Mouse (Mus musculus) splenic B cell, adult 2 months (primary cell): Measurements from ENCODE around the gene Lce3f.

Experiments used
- DNase-seq: peaks from one replicate; pipeline ENCODE4 v3.0.0-alpha.2; 2011; ENCODE audit warnings: low read depth, low spot score
- H3K27me3 ChIP-seq: 2 replicates; pipeline ENCODE4 v1.6.1; 2012; ENCODE audit warnings: mild to moderate bottlenecking, low read length, moderate library complexity, mixed read lengths; ENCODE audit not compliant: control insufficient read depth, poor library complexity, insufficient read depth, severe bottlenecking
- H3K36me3 ChIP-seq: 2 replicates; pipeline ENCODE4 v1.6.1; 2012; ENCODE audit warnings: mild to moderate bottlenecking, low read length, moderate library complexity, mixed read lengths; ENCODE audit not compliant: control insufficient read depth, poor library complexity, insufficient read depth, severe bottlenecking

The Lce3f gene

DNA sequence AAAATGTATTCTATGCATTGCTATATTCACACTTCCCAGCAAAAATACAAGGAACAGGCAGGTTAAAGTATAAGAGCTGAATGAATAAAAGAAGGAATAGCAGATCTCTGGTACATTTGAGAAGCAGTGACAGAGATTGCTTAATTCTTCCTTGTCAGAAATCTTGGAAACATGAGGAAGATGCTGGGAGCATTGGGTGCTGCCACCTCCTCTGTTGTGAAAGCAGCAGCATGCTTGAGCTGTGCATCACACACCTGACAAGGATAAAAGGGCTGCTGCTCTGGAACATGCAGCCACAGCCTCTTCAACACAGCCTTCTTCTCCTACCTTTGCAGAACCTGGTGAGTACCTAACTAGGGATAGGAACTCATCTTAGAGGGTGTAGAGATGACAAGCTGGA lies at the start of gene Lce3f:
Lce3f (plus strand) TSS at position 301 of the 400 bp plus-strand sequence.
- Histone ChIP-seq H3K36me3 (no peaks in the 10 kb centered on the region), H3K27me3 (no peaks in the 10 kb centered on the region; the same call in 1 of the 2 replicates)
- DNase-seq: no peak

DNA sequence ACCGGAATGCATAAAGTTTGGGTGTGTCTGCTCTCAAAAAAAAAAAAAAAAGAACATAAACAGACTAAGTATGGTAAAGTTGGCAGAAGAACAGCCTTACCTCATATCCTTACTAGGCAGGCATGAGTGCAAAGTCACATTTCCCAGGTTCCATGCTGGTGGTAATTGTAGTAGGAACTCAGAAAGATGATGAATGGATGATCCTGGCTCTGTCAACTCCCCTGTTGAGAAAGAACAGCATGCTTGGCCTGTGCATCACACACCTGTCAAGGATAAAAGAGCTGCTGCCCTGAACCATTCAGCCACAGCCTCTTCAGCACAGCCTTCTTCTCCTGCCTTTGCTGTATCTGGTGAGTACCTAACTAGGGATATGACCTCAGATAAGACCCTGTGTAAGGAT lies 47.8 kb upstream of the Lce3f start, which contains the start of gene Lce3c:
Lce3c (plus strand) TSS at position 301 of the 400 bp plus-strand sequence.
- DNase-seq: no peak
- no peaks in the 10 kb centered on the region for H3K27me3 ChIP-seq
- H3K36me3 ChIP-seq: no peaks in the 10 kb centered on the region

DNA sequence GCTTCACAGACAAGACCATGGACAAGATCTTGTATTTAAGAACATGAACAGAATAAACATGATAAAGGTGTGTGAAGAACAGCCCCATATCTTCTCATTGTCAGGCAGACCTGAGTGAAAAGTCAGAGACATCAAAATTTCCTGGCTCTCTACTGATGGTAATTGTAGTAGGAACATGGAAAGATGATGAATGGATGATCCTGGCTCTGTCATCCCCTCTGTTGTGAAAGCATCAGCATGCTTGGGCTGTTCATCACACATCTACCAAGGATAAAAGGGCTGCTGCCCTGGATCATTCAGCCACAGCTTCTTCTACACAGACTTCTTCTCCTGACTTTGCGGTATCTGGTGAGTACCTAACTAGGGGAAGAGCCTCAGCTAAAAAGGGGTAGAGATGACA lies 34.9 kb upstream of the Lce3f start, which contains the start of gene Lce3d:
Lce3d (plus strand) TSS at position 301 of the 400 bp plus-strand sequence.
- Histone ChIP-seq H3K27me3 (no peaks in the 10 kb centered on the region), H3K36me3 (no peaks in the 10 kb centered on the region)
- DNase-seq: no peak

DNA sequence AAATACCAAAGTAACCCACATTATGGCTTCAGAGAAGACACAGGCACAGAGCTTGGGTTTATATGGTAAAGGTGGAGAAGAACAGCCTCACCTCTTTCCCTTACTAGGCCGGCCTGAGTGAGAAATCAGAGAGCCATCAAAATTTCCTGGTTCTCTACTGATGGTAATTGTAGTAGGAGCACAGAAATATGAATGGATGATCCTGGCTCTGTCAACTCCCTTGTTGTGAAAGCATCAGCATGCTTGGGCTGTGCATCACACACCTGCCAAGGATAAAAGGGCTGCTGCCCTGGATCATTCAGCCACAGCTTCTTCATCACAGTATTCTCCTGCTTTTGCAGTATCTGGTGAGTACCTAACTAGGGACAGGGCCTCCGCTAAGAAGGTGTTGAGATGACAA lies 25.3 kb upstream of the Lce3f start, which contains the start of gene Lce3e:
Lce3e (plus strand) TSS at position 301 of the 400 bp plus-strand sequence.
- no peak for DNase-seq
- Histone ChIP-seq H3K36me3 (no peaks in the 10 kb centered on the region), H3K27me3 (no peaks in the 10 kb centered on the region)

DNA sequence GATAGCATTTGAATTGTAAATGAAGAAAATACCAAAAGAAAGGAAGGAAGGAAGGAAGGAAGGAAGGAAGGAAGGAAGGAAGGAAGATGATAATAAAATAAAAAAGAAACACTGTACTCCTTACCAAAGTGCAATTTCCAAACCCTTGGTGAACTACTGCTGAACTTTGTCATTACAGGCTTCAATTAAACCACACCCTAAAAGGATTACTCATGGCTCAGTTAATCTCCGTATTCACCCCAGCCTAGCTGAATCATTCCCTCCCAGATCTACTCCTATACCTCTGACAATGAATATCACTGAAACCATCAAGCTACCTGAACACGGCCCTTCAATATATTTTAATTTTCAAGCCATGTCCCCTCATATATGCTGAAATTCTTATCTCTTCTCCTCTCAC lies 13.5 kb upstream of the Lce3f start:
- Histone ChIP-seq H3K36me3 (no peaks in the 10 kb centered on the region), H3K27me3 (no peaks in the 10 kb centered on the region)
- DNase-seq: no peak

DNA sequence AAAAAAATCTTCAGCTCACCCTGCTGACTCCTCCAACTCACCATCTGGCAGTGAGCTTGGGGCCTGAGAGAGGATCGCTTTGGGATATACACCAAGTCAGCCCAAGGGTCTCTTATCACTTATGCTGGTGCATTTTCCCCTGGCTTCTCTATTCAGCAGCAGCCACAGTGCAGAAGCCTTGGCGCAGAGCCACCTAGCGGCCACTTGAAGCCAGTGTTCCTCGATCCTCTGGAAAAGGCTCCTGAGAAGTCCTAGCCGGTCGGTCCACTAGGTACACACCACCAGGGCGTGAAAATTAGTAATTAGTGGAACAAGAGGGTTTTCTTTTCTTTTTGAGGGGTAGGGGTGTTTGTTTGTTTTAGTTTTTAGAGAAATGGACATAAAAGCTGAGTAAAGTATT lies 6.7 kb downstream of the Lce3f start:
- Histone ChIP-seq H3K36me3 (no peaks in the 10 kb centered on the region), H3K27me3 (no peaks in the 10 kb centered on the region)
- DNase-seq: no peak

DNA sequence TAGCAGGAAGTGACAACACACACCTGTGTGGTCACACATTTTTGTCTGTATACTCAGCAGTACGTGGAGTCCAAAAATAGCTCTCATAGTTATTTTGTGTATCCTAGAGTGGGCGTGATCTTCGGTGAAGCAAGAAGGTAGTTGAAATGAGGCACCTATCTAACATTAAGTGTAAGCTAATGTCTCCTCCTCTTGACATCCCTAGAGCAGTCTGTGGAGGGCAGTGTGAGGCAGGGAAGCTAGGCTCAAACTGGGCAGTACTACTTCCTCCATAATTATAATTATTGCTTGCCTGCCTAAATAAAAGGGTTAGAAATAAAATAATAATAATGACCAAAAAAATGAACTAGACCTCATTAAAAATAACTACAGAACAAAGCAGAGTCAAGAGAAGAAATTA lies 8.6 kb downstream of the Lce3f start:
- Histone ChIP-seq H3K36me3 (no peaks in the 10 kb centered on the region), H3K27me3 (no peaks in the 10 kb centered on the region)
- no peak for DNase-seq

DNA sequence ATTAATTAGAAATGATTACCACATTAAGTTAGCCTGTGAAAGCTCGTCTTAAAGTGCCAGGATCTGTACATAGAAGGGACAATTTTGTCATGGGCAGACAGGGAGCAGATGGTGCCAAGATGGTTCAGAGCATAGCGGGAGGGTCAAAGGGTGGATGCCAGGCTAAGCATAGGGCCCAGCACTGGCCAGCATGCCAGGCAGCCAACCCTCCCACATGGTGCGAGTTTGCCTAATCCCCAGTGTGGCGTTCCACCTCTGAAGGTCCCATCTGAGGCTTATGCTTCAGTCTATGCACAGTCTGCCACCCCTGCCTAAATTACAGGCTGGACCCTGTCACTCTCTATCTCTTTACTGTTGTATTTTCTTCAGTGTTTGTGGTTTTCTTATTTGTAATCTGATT lies 10.8 kb downstream of the Lce3f start:
- DNase-seq: no peak
- H3K36me3 ChIP-seq: no peaks in the 10 kb centered on the region
- H3K27me3 ChIP-seq: no peaks in the 10 kb centered on the region

DNA sequence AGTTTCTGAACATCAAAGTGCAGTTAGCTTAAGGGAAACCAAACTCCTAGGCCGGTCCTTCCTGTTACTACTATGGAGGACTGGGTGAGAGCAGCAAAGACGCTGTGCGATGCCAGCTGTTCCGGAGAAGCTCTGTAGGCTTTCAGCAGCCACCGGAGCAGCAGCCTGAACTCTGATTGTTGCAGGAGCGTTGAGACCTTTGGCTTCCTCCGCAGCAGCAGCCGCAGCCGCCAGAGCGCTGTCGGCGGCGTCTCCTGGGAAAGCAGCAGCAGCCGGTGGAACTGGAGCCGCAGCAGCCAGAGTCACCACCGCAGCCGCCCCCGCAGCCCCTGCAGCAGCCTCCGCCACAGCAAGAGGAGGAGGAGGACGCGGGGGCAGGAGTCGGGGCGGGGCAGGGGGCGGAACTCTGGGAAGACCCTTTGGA lies 22.4 kb downstream of the Lce3f start:
- Histone ChIP-seq H3K27me3 (no peaks in the 10 kb centered on the region), H3K36me3 (no peaks in the 10 kb centered on the region)
- no peak for DNase-seq

DNA sequence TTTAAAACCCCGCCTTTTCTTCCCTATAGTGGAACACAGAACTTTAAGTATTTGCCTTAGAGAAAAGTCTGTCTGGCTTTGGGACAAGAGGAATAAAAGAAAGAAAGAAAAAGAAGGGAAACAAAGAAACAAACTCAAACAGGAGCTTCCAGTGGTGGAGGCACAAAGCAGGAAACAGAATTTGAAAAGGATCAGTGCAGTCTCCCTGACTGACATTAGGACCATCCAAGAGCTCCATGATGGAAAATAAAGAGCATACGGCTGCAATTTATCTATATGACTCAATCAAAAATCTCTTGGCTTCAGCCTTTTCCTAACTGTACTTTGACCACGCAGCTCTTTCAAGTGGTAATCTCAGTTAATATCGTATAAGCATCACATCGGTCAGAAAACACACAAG lies 22.8 kb downstream of the Lce3f start:
- no peak for DNase-seq
- no peaks in the 10 kb centered on the region for H3K27me3 ChIP-seq
- H3K36me3 ChIP-seq: no peaks in the 10 kb centered on the region

DNA sequence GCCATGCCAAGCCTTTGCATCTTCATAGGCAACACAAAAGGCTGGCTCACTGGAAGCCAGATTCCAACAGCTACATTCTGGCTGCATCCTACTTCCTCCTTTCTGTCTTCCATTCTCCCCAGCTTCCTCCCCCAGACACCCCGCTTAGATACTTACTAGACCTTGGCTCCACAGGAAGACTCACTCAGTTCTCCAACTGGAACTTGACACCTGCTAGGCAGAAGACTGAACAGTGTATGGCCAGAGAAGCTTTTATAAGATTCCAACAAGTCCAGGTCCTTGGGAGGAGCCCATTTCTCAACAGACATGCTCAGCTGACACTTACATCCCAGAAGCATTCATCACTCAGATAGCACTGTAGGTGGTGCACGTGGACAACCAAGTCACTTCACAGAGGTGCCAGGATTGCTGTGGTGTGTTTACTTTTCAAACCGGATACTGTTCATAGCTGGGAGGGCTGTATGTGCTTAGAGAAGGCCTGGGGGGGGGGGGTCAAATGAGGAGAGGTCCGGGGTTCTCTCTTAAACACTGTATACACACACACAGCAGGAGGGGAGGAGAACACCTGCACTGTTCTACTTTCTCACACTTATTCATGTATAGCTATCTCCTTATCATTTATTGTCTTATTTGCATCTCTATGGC lies 23.6 kb downstream of the Lce3f start, which contains the start of gene Crct1:
Crct1 (minus strand) TSS at position 228 of the 645 bp plus-strand sequence.
- DNase-seq: no peak
- Histone ChIP-seq H3K27me3 (no peaks in the 10 kb centered on the region), H3K36me3 (no peaks in the 10 kb centered on the region)

DNA sequence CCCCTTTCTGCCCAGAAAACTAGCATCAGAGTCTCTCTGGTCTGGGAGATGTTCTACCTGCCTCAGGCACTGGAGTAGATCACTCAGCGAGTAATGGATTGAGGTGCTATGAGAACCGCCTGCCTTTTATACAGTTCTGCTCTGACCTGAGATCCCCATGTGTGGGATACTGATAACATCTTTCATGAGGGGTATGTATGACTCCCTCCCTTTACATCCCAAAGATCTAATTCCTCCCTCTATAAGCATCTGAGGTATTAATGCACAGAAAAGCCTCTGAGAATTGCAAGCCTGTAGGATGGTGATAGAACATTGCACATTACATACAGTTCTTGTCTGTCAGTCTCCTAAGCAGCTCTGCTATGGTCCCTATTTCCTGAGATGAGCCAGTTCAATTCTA lies 26.9 kb downstream of the Lce3f start, which contains the start of gene Lce1m:
Lce1m (minus strand) TSS at position 101 of the 400 bp plus-strand sequence.
- Histone ChIP-seq H3K27me3 (no peaks in the 10 kb centered on the region), H3K36me3 (no peaks in the 10 kb centered on the region)
- no peak for DNase-seq

DNA sequence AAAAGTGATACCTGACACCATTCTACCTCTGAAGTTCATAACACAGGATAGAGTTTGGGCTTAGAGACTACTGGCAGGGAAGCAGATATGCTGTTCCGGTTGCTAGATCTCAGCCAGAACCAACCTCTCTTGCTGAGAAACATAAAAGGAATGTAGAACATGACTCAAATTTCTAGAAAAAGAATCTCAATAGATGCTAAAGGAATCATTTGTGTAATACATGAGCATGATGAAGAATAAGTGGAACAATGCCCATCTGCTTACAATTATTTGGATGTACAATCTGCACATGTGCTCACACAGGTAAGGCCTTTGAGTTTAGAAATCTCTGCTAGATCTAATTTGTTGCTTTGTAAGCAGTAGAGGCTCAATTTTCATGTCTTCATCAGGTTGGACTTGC lies 29.1 kb downstream of the Lce3f start:
- Histone ChIP-seq H3K27me3 (no peaks in the 10 kb centered on the region), H3K36me3 (no peaks in the 10 kb centered on the region)
- DNase-seq: no peak

DNA sequence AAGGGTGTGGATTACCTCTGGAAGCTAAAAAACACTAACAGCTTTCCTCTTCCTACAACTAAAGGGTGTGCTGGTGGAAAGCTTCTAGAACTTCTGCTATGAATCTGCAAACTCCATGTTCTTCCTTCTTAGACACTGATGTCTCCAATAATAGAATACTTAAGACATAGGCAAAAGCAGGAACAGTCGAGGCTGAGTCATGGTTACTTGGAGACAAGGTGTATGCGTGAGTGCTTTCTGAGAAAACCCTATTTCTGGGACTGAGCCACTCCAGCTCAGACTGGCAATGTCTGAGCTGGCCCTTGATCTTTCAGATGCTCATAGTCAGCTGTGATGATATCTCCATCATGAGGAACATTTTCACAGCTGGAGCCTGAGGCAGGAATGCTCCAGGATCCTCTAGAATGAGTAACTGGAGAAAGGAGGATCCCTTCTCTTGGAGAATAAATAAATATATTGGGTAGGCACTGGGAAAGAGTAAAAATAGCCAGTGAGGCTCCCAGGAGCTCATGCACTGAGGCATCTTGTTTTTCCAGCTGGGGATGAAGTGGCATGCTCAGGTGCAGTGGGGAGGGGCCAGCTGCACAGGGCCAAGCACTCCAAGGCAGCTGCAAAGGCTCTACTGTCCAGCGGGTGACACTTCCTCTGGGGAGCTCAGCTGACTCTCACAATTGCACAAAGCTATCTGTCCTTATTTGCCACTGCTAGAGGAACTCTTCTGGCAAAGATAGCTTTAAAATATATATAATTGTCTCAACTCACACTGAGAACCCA lies 31.6 kb downstream of the Lce3f start:
- Histone ChIP-seq H3K27me3 (no peaks in the 10 kb centered on the region), H3K36me3 (no peaks in the 10 kb centered on the region)
- DNase-seq: no peak

DNA sequence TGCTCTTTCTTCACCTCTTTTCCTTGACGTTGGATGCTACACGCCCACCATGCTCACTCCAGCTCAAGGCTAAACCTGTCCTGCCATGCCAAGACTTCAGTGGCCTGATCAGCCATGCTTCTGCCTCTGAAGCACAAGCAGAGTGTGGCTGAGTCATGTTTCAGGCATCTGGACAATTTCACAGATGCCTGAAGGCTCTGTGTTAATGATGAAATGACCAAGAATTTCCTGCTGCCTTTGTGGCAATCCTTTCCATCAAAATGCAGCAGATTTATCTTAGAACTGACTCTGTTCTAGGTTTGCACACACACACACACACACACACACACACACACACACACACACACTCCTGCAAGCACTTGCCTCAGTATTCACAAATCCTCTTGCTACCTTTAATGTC lies 33.5 kb downstream of the Lce3f start:
- Histone ChIP-seq H3K27me3 (no peaks in the 10 kb centered on the region), H3K36me3 (no peaks in the 10 kb centered on the region)
- no peak for DNase-seq
